Mouse (Mus musculus) urinary bladder, postnatal 0 days (tissue): Measurements from ENCODE around the gene Rasgrp1. TPM values are rescaled to one million over a fixed set of nuclear protein-coding genes. Genes with fewer than 3 reads are reported as not detected.

Experiments
- polyA plus RNA-seq: library from polyadenylated mRNA; unstranded; fragments of >200 nt; fragmentation: Nextera tagmentation; extraction: Ambion mirVana; gene quantifications from 2 replicates; pipeline ENCODE4 v1.2.1, GENCODE M21; 2015

The Rasgrp1 gene
- 0.36 and 0.45 TPM in 2 replicates for polyA plus RNA-seq

GRCm38 (mm10) chr2:117342547-117343239 is at the start of gene Rasgrp1:
Gene Rasgrp1, minus strand, starts transcription at chr2:117343001.

GRCm38 (mm10) chr2:117249255-117250000 is 93.4 kb downstream of the Rasgrp1 start, which contains the start of gene Fam98b:
Gene Fam98b, plus strand, starts transcription at chr2:117249739.

Other genes starting within 250 kb of the Rasgrp1 start
- 7.2 and 8.2 TPM in 2 replicates for gene Spred1, start 221.6 kb downstream of the Rasgrp1 start, polyA plus RNA-seq
- 7.1 and 7.2 TPM in 2 replicates for gene Fam98b, start 93.3 kb downstream of the Rasgrp1 start, polyA plus RNA-seq